ENCODE assay signal across 7 mouse cellular contexts in the genomic region with DNA sequence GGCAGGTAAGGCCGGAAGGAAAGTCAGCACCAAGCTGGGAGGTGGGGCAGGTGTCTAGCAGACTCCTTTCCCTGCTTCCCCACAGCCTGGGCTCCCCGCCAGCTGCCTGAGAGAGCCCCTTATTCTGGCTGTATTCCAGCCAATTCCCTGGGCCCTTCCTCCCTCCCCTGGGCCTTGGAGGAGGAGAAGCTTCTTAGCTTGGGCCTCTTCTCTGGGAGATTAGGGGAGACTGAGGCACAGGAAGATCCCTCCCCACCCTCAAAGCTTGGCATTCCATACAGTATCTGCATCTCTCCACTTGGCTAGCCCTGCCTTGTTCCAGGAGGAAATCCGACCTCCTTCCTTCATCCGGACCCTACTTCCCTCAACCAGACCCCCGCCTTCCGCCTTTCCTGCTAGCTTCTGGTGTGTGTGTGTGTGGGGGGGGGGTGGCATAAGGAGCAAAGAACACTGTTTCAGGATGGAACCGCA. TPM values are rescaled to one million over a fixed set of nuclear protein-coding genes. Genes with fewer than 3 reads are reported as not detected.
DNase-seq lines count a peak whose midpoint lies in the region; ATAC-seq lines count a peak whose summit lies in the region.

No protein-coding gene starts in this region.

- no peak for DNase-seq in lung, postnatal 25 days (ENCODE audit: low spot score)
- DNase-seq in embryonic facial prominence, embryonic 11.5 days (ENCODE audit: low spot score): peak; percentile 18
- DNase-seq in heart, postnatal 14 days: peak; percentile 56 to 58
- no peak for DNase-seq in embryo, embryonic 10.5 days (ENCODE audit: low spot score)
- DNase-seq in spleen, postnatal 36 days (ENCODE audit: low spot score in 2 of 2): no peak

- peak; percentile 45 for ATAC-seq in lung, embryonic 15.5 days (ENCODE audit: borderline replicate concordance, extremely low read depth, low FRiP score, low TSS enrichment)
- no peak for ATAC-seq in embryonic facial prominence, embryonic 11.5 days (replicated peaks; ENCODE audit: insufficient number of reproducible peaks, low FRiP score, low TSS enrichment, low read depth)
- ATAC-seq in limb, embryonic 15.5 days (ENCODE audit: insufficient number of reproducible peaks, low FRiP score, low TSS enrichment, low read depth): no peak

- peak overlapping the region; percentile 92 for H3K27ac ChIP-seq in lung, embryonic 15.5 days
- H3K27ac ChIP-seq in embryonic facial prominence, embryonic 11.5 days (replicated peaks; ENCODE audit: low read depth, low read length): no peak overlapping the region
- H3K27ac ChIP-seq in limb, embryonic 15.5 days: peak overlapping the region; percentile 96

- peaks cover 17% of the 10 kb centered on the region for H3K36me3 ChIP-seq in lung, embryonic 15.5 days
- peaks cover 7% of the 10 kb centered on the region for H3K36me3 ChIP-seq in embryonic facial prominence, embryonic 11.5 days (replicated peaks; ENCODE audit: control insufficient read depth, insufficient read depth, low read depth, low read length)
- peaks cover 28% of the 10 kb centered on the region for H3K36me3 ChIP-seq in limb, embryonic 15.5 days

- H3K4me2 ChIP-seq in lung, embryonic 15.5 days: peak overlapping the region; percentile 91
- H3K4me2 ChIP-seq in embryonic facial prominence, embryonic 11.5 days (ENCODE audit: low read depth, low read length): peak overlapping the region; percentile 38
- peak overlapping the region; percentile 78 for H3K4me2 ChIP-seq in limb, embryonic 15.5 days

- peaks cover 56% of the 10 kb centered on the region for H3K4me1 ChIP-seq in lung, embryonic 15.5 days
- H3K4me1 ChIP-seq in embryonic facial prominence, embryonic 11.5 days (ENCODE audit: control insufficient read depth, insufficient read depth, low read length): peaks cover 13% of the 10 kb centered on the region
- peaks cover 43% of the 10 kb centered on the region for H3K4me1 ChIP-seq in limb, embryonic 15.5 days

- 15% methylated on average over 7 of the region's 7 CpGs for WGBS in lung, embryonic 15.5 days
- WGBS in embryonic facial prominence, embryonic 11.5 days: 19% methylated on average over 7 of the region's 7 CpGs
- WGBS in limb, embryonic 15.5 days: 5% methylated on average over 7 of the region's 7 CpGs

- intact Hi-C loops in heart, postnatal 14 days (cut with DNase I): no loop called here

- peak overlapping the region; percentile 96 for H3K4me3 ChIP-seq in lung, embryonic 15.5 days
- peak overlapping the region; percentile 94 for H3K4me3 ChIP-seq in embryonic facial prominence, embryonic 11.5 days (ENCODE audit: low read depth, low read length)
- peak overlapping the region; percentile 96 for H3K4me3 ChIP-seq in limb, embryonic 15.5 days

- no peaks in the 10 kb centered on the region; the same call in 1 of the 2 replicates for H3K27me3 ChIP-seq in lung, embryonic 15.5 days
- no peaks in the 10 kb centered on the region; the same call in 1 of the 2 replicates for H3K27me3 ChIP-seq in embryonic facial prominence, embryonic 11.5 days (ENCODE audit: control insufficient read depth, insufficient read depth, low read length)
- peaks cover 11% of the 10 kb centered on the region; the same call in 1 of the 2 replicates for H3K27me3 ChIP-seq in limb, embryonic 15.5 days

- peak overlapping the region; percentile 98; the same call in 1 of the 2 replicates for H3K9ac ChIP-seq in lung, embryonic 15.5 days
- H3K9ac ChIP-seq in embryonic facial prominence, embryonic 11.5 days (replicated peaks; ENCODE audit: low read length): peak overlapping the region; percentile 98
- H3K9ac ChIP-seq in limb, embryonic 15.5 days: peak overlapping the region; percentile 99; the same call in 1 of the 2 replicates

- no peaks in the 10 kb centered on the region for H3K9me3 ChIP-seq in lung, embryonic 15.5 days
- H3K9me3 ChIP-seq in embryonic facial prominence, embryonic 11.5 days (replicated peaks; ENCODE audit: control insufficient read depth, low read length): no peaks in the 10 kb centered on the region
- H3K9me3 ChIP-seq in limb, embryonic 15.5 days: no peaks in the 10 kb centered on the region

RNA-seq across cellular contexts. Expression of a gene that starts 1.6 kb away (rescaled TPM):
- polyA plus RNA-seq in lung, embryonic 15.5 days (2015; fragmentation: Nextera tagmentation; extraction: Ambion mirVana): 4.7 and 6.9 TPM in 2 replicates
- polyA plus RNA-seq in embryonic facial prominence, embryonic 11.5 days (2014; fragmentation: Nextera tagmentation; extraction: Ambion mirVana): 8.6 and 8.8 TPM in 2 replicates
- total RNA-seq in heart, postnatal 14 days (2021): 10 to 100 TPM; 10.5 to 11.4 TPM
- polyA plus RNA-seq in limb, embryonic 15.5 days (2015; fragmentation: Nextera tagmentation; extraction: Ambion mirVana): 4.9 and 5.7 TPM in 2 replicates

RNA-seq across cellular contexts. Expression of a gene that starts 15.8 kb away (rescaled TPM):
- polyA plus RNA-seq in lung, embryonic 15.5 days (2015; fragmentation: Nextera tagmentation; extraction: Ambion mirVana): 168 and 174 TPM in 2 replicates
- polyA plus RNA-seq in embryonic facial prominence, embryonic 11.5 days (2014; fragmentation: Nextera tagmentation; extraction: Ambion mirVana): 38.8 and 52.0 TPM in 2 replicates
- total RNA-seq in heart, postnatal 14 days (2021): 100 to 1,000 TPM; 130 to 136 TPM
- 192 and 215 TPM in 2 replicates for polyA plus RNA-seq in limb, embryonic 15.5 days (2015; fragmentation: Nextera tagmentation; extraction: Ambion mirVana)

RNA-seq across cellular contexts. Expression of a gene that starts 24.0 kb away (rescaled TPM):
- 8.9 and 9.3 TPM in 2 replicates for polyA plus RNA-seq in lung, embryonic 15.5 days (2015; fragmentation: Nextera tagmentation; extraction: Ambion mirVana)
- 4.4 and 4.5 TPM in 2 replicates for polyA plus RNA-seq in embryonic facial prominence, embryonic 11.5 days (2014; fragmentation: Nextera tagmentation; extraction: Ambion mirVana)
- total RNA-seq in heart, postnatal 14 days (2021): 1 to 10 TPM; 3.1 to 3.3 TPM
- polyA plus RNA-seq in limb, embryonic 15.5 days (2015; fragmentation: Nextera tagmentation; extraction: Ambion mirVana): 6.6 and 6.9 TPM in 2 replicates

RNA-seq across cellular contexts. Expression of a gene that starts 38.2 kb away (rescaled TPM):
- 240 and 247 TPM in 2 replicates for polyA plus RNA-seq in lung, embryonic 15.5 days (2015; fragmentation: Nextera tagmentation; extraction: Ambion mirVana)
- 168 and 185 TPM in 2 replicates for polyA plus RNA-seq in embryonic facial prominence, embryonic 11.5 days (2014; fragmentation: Nextera tagmentation; extraction: Ambion mirVana)
- 100 to 1,000 TPM; 163 to 176 TPM for total RNA-seq in heart, postnatal 14 days (2021)
- polyA plus RNA-seq in limb, embryonic 15.5 days (2015; fragmentation: Nextera tagmentation; extraction: Ambion mirVana): 184 and 195 TPM in 2 replicates

RNA-seq across cellular contexts. Expression of a gene that starts 52.7 kb away (rescaled TPM):
- 1.6 and 2.0 TPM in 2 replicates for polyA plus RNA-seq in lung, embryonic 15.5 days (2015; fragmentation: Nextera tagmentation; extraction: Ambion mirVana)
- polyA plus RNA-seq in embryonic facial prominence, embryonic 11.5 days (2014; fragmentation: Nextera tagmentation; extraction: Ambion mirVana): 11.8 and 12.1 TPM in 2 replicates
- under 1 TPM in 1 of 2 experiments, not detected in 1; 0.29 TPM for total RNA-seq in heart, postnatal 14 days (2021)
- polyA plus RNA-seq in limb, embryonic 15.5 days (2015; fragmentation: Nextera tagmentation; extraction: Ambion mirVana): 1.2 and 1.6 TPM in 2 replicates

Comparison
In these comparisons a context has a peak if more than half of its experiments do, and no peak if none do; other contexts are left out.
1. H3K4me2 ChIP-seq: peak in every context shown above with its lines; median percentile 91 in lung, embryonic 15.5 days; 78 in limb, embryonic 15.5 days; 38 in embryonic facial prominence, embryonic 11.5 days.
2. DNase-seq: peak in embryonic facial prominence, embryonic 11.5 days (single experiment) and heart, postnatal 14 days (2 of 2); none in lung, postnatal 25 days (single experiment), embryo, embryonic 10.5 days (single experiment) and spleen, postnatal 36 days (0 of 2).
3. Peak in every context shown above with its lines, with median percentiles within 50 percentile points of each other: H3K4me3 ChIP-seq and H3K9ac ChIP-seq.